Mouse (Mus musculus) neural tube, embryonic 14.5 days (tissue): ENCODE data around the gene Snx21. TPM values are rescaled to one million over a fixed set of nuclear protein-coding genes. Genes with fewer than 3 reads are reported as not detected.
"Not testable (repeated sequence)": the region's sequence is repeated elsewhere in the genome, so short reads cannot be mapped to it uniquely, and the experiment has no call there.

ENCODE experiments used
- ATAC-seq: fragments of 200-750 bp; cut with Nextera tagmentation; 2 replicates; pipeline ENCODE4 v1.8.0; 2017; ENCODE audit warnings: low read depth, mild to moderate bottlenecking, moderate TSS enrichment, moderate library complexity
- H3K27ac ChIP-seq: fragments of 300-500 bp; sonication (generic); 2 replicates; pipeline ENCODE4 v1.5.1; 2014; ENCODE audit warnings: low read depth, mild to moderate bottlenecking, control low read depth, low read length, moderate library complexity, mixed read lengths
- H3K27me3 ChIP-seq: fragments of 300-500 bp; sonication (generic); 2 replicates; pipeline ENCODE4 v1.6.1; 2014; ENCODE audit warnings: low read length; ENCODE audit not compliant: control insufficient read depth, insufficient read depth
- H3K36me3 ChIP-seq: fragments of 300-500 bp; sonication (generic); 2 replicates; pipeline ENCODE4 v1.6.1; 2014; ENCODE audit warnings: low read length, mixed read lengths; ENCODE audit not compliant: control insufficient read depth, insufficient read depth
- H3K4me1 ChIP-seq: fragments of 300-500 bp; sonication (generic); 2 replicates; pipeline ENCODE4 v1.6.1; 2014; ENCODE audit warnings: low read length; ENCODE audit not compliant: control insufficient read depth, insufficient read depth
- H3K4me2 ChIP-seq: fragments of 300-500 bp; sonication (generic); 2 replicates; pipeline ENCODE4 v1.6.1; 2014; ENCODE audit warnings: mild to moderate bottlenecking, low read depth, low read length, control low read depth
- H3K4me3 ChIP-seq: fragments of 300-500 bp; sonication (generic); 2 replicates; pipeline ENCODE4 v1.5.1; 2014; ENCODE audit warnings: low read depth, low read length, control low read depth, mixed read lengths
- H3K9ac ChIP-seq: fragments of 300-500 bp; sonication (generic); replicated peaks from 2 replicates; pipeline ENCODE4 v1.6.1; 2014; ENCODE audit warnings: low read depth, mild to moderate bottlenecking, control low read depth, low read length, mixed read lengths
- H3K9me3 ChIP-seq: fragments of 300-500 bp; sonication (generic); 2 replicates; pipeline ENCODE4 v1.6.1; 2016; ENCODE audit warnings: low read length; ENCODE audit not compliant: control insufficient read depth
- WGBS: fragments of 180-500 bp; shearing (Covaris S2); extraction: QIAGEN DNeasy Blood & Tissue Kit; methylation state at CpG from one replicate; pipeline ENCODE4 v1.1.7; 2014; 5-methylcytosine and 5-hydroxymethylcytosine counted together
- polyA plus RNA-seq: library from polyadenylated mRNA; unstranded; fragments of >200 nt; fragmentation: Nextera tagmentation; extraction: Ambion mirVana; gene quantifications from 2 replicates; pipeline ENCODE4 v1.2.1, GENCODE M21; 2014

The Snx21 gene
- polyA plus RNA-seq, 1 experiment from 2014 or later, result 41.1 TPM

GRCm38 (mm10) chr2:164795868-164796267 is 10.2 kb downstream of the Snx21 start:
- H3K4me2 ChIP-seq, result no peak overlapping the region
- no peak overlapping the region for H3K4me3 ChIP-seq
- H3K9me3 ChIP-seq, result no peaks in the 10 kb centered on the region
- H3K36me3 ChIP-seq, result peaks cover 41% of the 10 kb centered on the region
- no peak for ATAC-seq
- no peak overlapping the region for H3K27ac ChIP-seq
- H3K9ac ChIP-seq, result no peak overlapping the region
- no peaks in the 10 kb centered on the region for H3K4me1 ChIP-seq
- WGBS, result 90% methylated on average over 4 of the region's 4 CpGs
- H3K27me3 ChIP-seq, result no peaks in the 10 kb centered on the region

GRCm38 (mm10) chr2:164798554-164798953 is 12.9 kb downstream of the Snx21 start:
- not testable (repeated sequence) for H3K4me1 ChIP-seq, H3K9ac ChIP-seq, H3K27me3 ChIP-seq, H3K4me2 ChIP-seq, H3K27ac ChIP-seq, H3K4me3 ChIP-seq, H3K9me3 ChIP-seq, ATAC-seq
- WGBS, result 86% methylated on average over 6 of the region's 6 CpGs
- H3K36me3 ChIP-seq, result peaks cover 26% of the 10 kb centered on the region

GRCm38 (mm10) chr2:164800252-164801004 is 14.8 kb downstream of the Snx21 start:
- no peak overlapping the region for H3K27ac ChIP-seq
- peaks cover 16% of the 10 kb centered on the region for H3K36me3 ChIP-seq
- no peaks in the 10 kb centered on the region for H3K9me3 ChIP-seq
- H3K4me3 ChIP-seq, result no peak overlapping the region
- 95% methylated on average over 13 of the region's 13 CpGs for WGBS
- ATAC-seq, result no peak
- H3K9ac ChIP-seq, result no peak overlapping the region
- no peaks in the 10 kb centered on the region for H3K27me3 ChIP-seq
- peaks cover 13% of the 10 kb centered on the region for H3K4me1 ChIP-seq
- no peak overlapping the region for H3K4me2 ChIP-seq

GRCm38 (mm10) chr2:164803201-164803920 is 17.7 kb downstream of the Snx21 start:
- peak overlapping the region; percentile 54; the same call in 1 of the 2 replicates for H3K4me3 ChIP-seq
- WGBS, result 94% methylated on average over 16 of the region's 16 CpGs
- H3K4me1 ChIP-seq, result peaks cover 16% of the 10 kb centered on the region
- H3K9me3 ChIP-seq, result no peaks in the 10 kb centered on the region
- H3K27me3 ChIP-seq, result no peaks in the 10 kb centered on the region
- H3K9ac ChIP-seq, result peak overlapping the region; percentile 67; the same call in 1 of the 2 replicates
- peaks cover 3% of the 10 kb centered on the region for H3K36me3 ChIP-seq
- peak overlapping the region; percentile 64 for H3K4me2 ChIP-seq
- no peak for ATAC-seq
- no peak overlapping the region for H3K27ac ChIP-seq

GRCm38 (mm10) chr2:164803921-164804313 is 18.3 kb downstream of the Snx21 start:
- Histone ChIP-seq H3K27me3 (no peaks in the 10 kb centered on the region), H3K36me3 (peaks cover 3% of the 10 kb centered on the region), H3K9ac (peak overlapping the region; percentile 67; the same call in 1 of the 2 replicates), H3K27ac (no peak overlapping the region), H3K4me2 (peak overlapping the region; percentile 64), H3K9me3 (no peaks in the 10 kb centered on the region), H3K4me1 (peaks cover 16% of the 10 kb centered on the region), H3K4me3 (peak overlapping the region; percentile 54)
- no peak for ATAC-seq
- WGBS, result 59% methylated on average over 1 of the region's 1 CpGs

GRCm38 (mm10) chr2:164804533-164805331 is 19.1 kb downstream of the Snx21 start, which contains the start of the genes Acot8 and Zswim3:
Gene Acot8 (minus strand): TSS chr2:164804882.
Gene Zswim3 (plus strand): TSS chr2:164805098.
- no peaks in the 10 kb centered on the region; the same call in none of the 2 replicates for H3K36me3 ChIP-seq
- peak within 1 kb of the TSS; percentile 54 for H3K4me3 ChIP-seq
- H3K4me1 ChIP-seq, result peaks cover 16% of the 10 kb centered on the region
- H3K9me3 ChIP-seq, result no peaks in the 10 kb centered on the region
- H3K9ac ChIP-seq, result peak within 1 kb of the TSS; percentile 67
- ATAC-seq, result peak; percentile 96
- under 1% methylated on average over 47 of the region's 47 CpGs for WGBS
- peak within 1 kb of the TSS; percentile 79 for H3K27ac ChIP-seq
- H3K4me2 ChIP-seq, result peak within 1 kb of the TSS; percentile 64
- no peaks in the 10 kb centered on the region for H3K27me3 ChIP-seq

- WGBS, result under 1% methylated on average over 21 of the region's 21 CpGs
- peak overlapping the region; percentile 52 for H3K9ac ChIP-seq
Measured at GRCm38 (mm10) chr2:164805332-164805718, 19.7 kb downstream of the Snx21 start.

GRCm38 (mm10) chr2:164806614-164807013 is 21.0 kb downstream of the Snx21 start:
- Histone ChIP-seq H3K4me3 (no peak overlapping the region), H3K9me3 (no peaks in the 10 kb centered on the region), H3K27me3 (no peaks in the 10 kb centered on the region), H3K9ac (no peak overlapping the region), H3K27ac (no peak overlapping the region), H3K4me1 (peaks cover 16% of the 10 kb centered on the region), H3K36me3 (no peaks in the 10 kb centered on the region; the same call in 1 of the 2 replicates), H3K4me2 (no peak overlapping the region)
- WGBS, result 86% methylated on average over 7 of the region's 7 CpGs
- ATAC-seq, result no peak

More at GRCm38 (mm10) chr2:164805332-164805718, 19.7 kb downstream of the Snx21 start:
- no peaks in the 10 kb centered on the region for H3K27me3 ChIP-seq
- H3K9me3 ChIP-seq, result no peaks in the 10 kb centered on the region
- H3K27ac ChIP-seq, result peak overlapping the region; percentile 66
- H3K4me2 ChIP-seq, result peak overlapping the region; percentile 62
- ATAC-seq, result no peak; the same call in 1 of the 2 replicates
- no peaks in the 10 kb centered on the region; the same call in none of the 2 replicates for H3K36me3 ChIP-seq
- H3K4me1 ChIP-seq, result peaks cover 16% of the 10 kb centered on the region
- H3K4me3 ChIP-seq, result peak overlapping the region; percentile 54
